Mouse (Mus musculus) midbrain, embryonic 14.5 days (tissue): Measurements from ENCODE around the gene Slc35g3. TPM values are rescaled to one million over a fixed set of nuclear protein-coding genes. Genes with fewer than 3 reads are reported as not detected.

Experiments used
- ATAC-seq: fragments of 200-750 bp; cut with Nextera tagmentation; 2 replicates; pipeline ENCODE4 v1.8.0; 2017; ENCODE audit warnings: moderate number of reproducible peaks, moderate library complexity; ENCODE audit not compliant: low FRiP score, low TSS enrichment
- DNase-seq: peaks from one replicate; pipeline ENCODE4 v3.0.0-alpha.2; 2015
- H3K27ac ChIP-seq: fragments of 300-500 bp; sonication (generic); replicated peaks from 2 replicates; pipeline ENCODE4 v1.5.1; 2014; ENCODE audit warnings: mild to moderate bottlenecking, low read depth, low read length, moderate library complexity
- H3K27me3 ChIP-seq: fragments of 300-500 bp; sonication (generic); 2 replicates; pipeline ENCODE4 v1.6.1; 2014; ENCODE audit warnings: low read length, control low read depth, mixed read lengths; ENCODE audit not compliant: control insufficient read depth, insufficient read depth
- H3K36me3 ChIP-seq: fragments of 300-500 bp; sonication (generic); 2 replicates; pipeline ENCODE4 v1.6.1; 2014; ENCODE audit warnings: low read length, control low read depth; ENCODE audit not compliant: control insufficient read depth, insufficient read depth
- H3K4me1 ChIP-seq: fragments of 300-500 bp; sonication (generic); 2 replicates; pipeline ENCODE4 v1.6.1; 2014; ENCODE audit warnings: mild to moderate bottlenecking, antibody characterized with exemption, low read length, control low read depth; ENCODE audit not compliant: control insufficient read depth, insufficient read depth
- H3K4me2 ChIP-seq: fragments of 300-500 bp; sonication (generic); 2 replicates; pipeline ENCODE4 v1.6.1; 2014; ENCODE audit warnings: mild to moderate bottlenecking, low read length, moderate library complexity
- H3K4me3 ChIP-seq: fragments of 300-500 bp; sonication (generic); replicated peaks from 2 replicates; pipeline ENCODE4 v1.5.1; 2014; ENCODE audit warnings: low read depth, low read length
- H3K9ac ChIP-seq: fragments of 300-500 bp; sonication (generic); replicated peaks from 2 replicates; pipeline ENCODE4 v1.6.1; 2014; ENCODE audit warnings: mild to moderate bottlenecking, low read length, moderate library complexity
- H3K9me3 ChIP-seq: fragments of 300-500 bp; sonication (generic); 2 replicates; pipeline ENCODE4 v1.6.1; 2016; ENCODE audit warnings: low read length, control low read depth, mixed read lengths; ENCODE audit not compliant: control insufficient read depth
- WGBS: fragments of 180-500 bp; shearing (Covaris S2); extraction: QIAGEN DNeasy Blood & Tissue Kit; methylation state at CpG from one replicate; pipeline ENCODE4 v1.1.7; 2014; 5-methylcytosine and 5-hydroxymethylcytosine counted together
- polyA plus RNA-seq: library from polyadenylated mRNA; unstranded; fragments of >200 nt; fragmentation: Nextera tagmentation; extraction: Ambion mirVana; gene quantifications from 2 replicates; pipeline ENCODE4 v1.2.1, GENCODE M21; 2014

Gene Slc35g3
- polyA plus RNA-seq, 1 experiment from 2014 or later, result 0.14 TPM

DNA sequence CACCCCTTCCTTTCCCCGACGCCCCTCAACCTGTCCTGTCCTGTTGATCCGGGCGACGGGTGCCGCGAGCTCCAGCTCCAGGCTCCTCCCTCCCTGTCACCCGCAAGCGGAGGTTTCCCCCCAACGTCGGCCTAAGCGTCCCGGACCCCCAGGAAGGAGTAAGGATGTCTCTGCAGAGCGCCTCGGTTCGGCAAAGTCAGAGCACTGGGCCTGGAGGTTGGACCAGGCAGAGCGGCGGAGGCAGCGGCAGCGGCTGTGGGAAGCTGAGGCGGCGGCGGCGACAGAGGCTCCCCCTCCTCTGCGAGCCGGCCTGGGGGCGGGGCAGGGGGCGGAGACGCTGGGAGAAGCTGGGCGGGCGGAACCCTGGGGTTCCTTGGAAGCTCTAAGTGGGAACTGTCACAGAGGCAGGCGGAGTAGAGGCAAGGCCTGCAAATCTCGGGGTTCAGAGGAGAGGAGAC lies 40.9 kb upstream of the Slc35g3 start:
- ATAC-seq (no peak), DNase-seq (peak; percentile 86)
- WGBS, result under 1% methylated on average over 33 of the region's 33 CpGs
- Histone ChIP-seq H3K4me1 (peaks cover 49% of the 10 kb centered on the region), H3K36me3 (no peaks in the 10 kb centered on the region), H3K9ac (peak overlapping the region; percentile 62), H3K27ac (peak overlapping the region; percentile 69), H3K4me2 (peak overlapping the region; percentile 97), H3K9me3 (no peaks in the 10 kb centered on the region), H3K4me3 (peak overlapping the region; percentile 59), H3K27me3 (peaks cover 28% of the 10 kb centered on the region)

- peak; percentile 26 for DNase-seq
These were observed 39.7 kb upstream of the Slc35g3 start, which contains the start of gene Fgf11 for GRCm38 (mm10) chr11:69801379-69801977. Gene Fgf11 (minus strand): TSS chr11:69801857.

GRCm38 (mm10) chr11:69800392-69801197 lies 38.8 kb upstream of the Slc35g3 start:
- Histone ChIP-seq H3K36me3 (no peaks in the 10 kb centered on the region), H3K4me3 (peak overlapping the region; percentile 59), H3K27me3 (peaks cover 31% of the 10 kb centered on the region), H3K4me1 (peaks cover 51% of the 10 kb centered on the region), H3K9me3 (no peaks in the 10 kb centered on the region), H3K9ac (peak overlapping the region; percentile 62), H3K27ac (peak overlapping the region; percentile 95), H3K4me2 (peak overlapping the region; percentile 97)
- DNase-seq, result peak; percentile 90
- WGBS, result 1% methylated on average over 36 of the region's 36 CpGs
- peak; percentile 82 for ATAC-seq

More at GRCm38 (mm10) chr11:69801379-69801977, 39.7 kb upstream of the Slc35g3 start, which contains the start of gene Fgf11:
- H3K27ac ChIP-seq, result peak within 1 kb of the TSS; percentile 95
- no peak for ATAC-seq
- peaks cover 30% of the 10 kb centered on the region for H3K27me3 ChIP-seq
- WGBS, result under 1% methylated on average over 33 of the region's 33 CpGs
- H3K4me3 ChIP-seq, result peak within 1 kb of the TSS; percentile 59
- no peaks in the 10 kb centered on the region for H3K36me3 ChIP-seq
- no peaks in the 10 kb centered on the region for H3K9me3 ChIP-seq
- peaks cover 49% of the 10 kb centered on the region for H3K4me1 ChIP-seq
- peak within 1 kb of the TSS; percentile 97 for H3K4me2 ChIP-seq
- peak within 1 kb of the TSS; percentile 62 for H3K9ac ChIP-seq

GRCm38 (mm10) chr11:69800138-69800391 lies 38.3 kb upstream of the Slc35g3 start:
- Histone ChIP-seq H3K9me3 (no peaks in the 10 kb centered on the region), H3K9ac (peak overlapping the region; percentile 62), H3K4me1 (peaks cover 56% of the 10 kb centered on the region), H3K4me2 (peak overlapping the region; percentile 97), H3K27ac (peak overlapping the region; percentile 95), H3K4me3 (peak overlapping the region; percentile 59), H3K36me3 (no peaks in the 10 kb centered on the region), H3K27me3 (peaks cover 27% of the 10 kb centered on the region)
- 0% methylated on average over 11 of the region's 11 CpGs for WGBS
- DNase-seq (no peak), ATAC-seq (peak; percentile 44)

DNA sequence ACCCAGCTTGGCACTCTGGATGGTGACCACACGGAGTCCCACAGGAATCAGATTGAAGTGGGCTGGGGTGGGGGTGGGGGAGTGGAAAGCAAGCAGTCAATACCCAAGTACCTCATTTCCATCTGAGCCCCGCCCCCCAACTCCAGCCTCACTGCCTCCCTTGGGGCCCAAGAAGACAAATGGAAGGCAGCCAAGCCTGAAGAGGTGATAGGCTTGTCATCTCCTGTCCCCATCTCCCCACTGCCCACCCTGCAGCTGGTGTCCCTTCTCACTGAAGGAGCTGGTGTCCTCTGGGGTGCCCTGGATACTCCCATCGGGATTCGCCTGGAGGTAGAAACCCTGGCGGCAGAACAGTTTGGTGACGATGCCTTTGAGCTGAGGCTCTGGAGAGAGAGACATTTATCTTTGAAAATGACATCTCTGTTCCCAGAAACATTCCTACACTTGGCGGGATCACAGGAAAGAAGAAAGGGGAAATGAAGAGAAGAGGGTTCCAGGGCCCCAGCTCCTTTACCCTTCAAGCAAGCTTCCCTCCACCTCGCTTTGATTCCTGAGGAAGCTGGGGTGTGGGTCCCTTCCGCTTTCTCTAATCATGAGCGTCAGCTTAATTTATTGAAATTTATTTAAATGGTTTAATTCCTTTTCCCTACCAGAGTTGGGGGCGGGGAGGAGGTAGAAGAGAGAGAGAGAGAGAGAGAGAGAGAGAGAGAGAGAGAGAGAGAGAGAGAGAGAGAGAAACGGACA lies 37.8 kb upstream of the Slc35g3 start:
- peak overlapping the region; percentile 59 for H3K4me3 ChIP-seq
- H3K36me3 ChIP-seq, result no peaks in the 10 kb centered on the region
- H3K27ac ChIP-seq, result peak overlapping the region; percentile 95
- peaks cover 55% of the 10 kb centered on the region for H3K4me1 ChIP-seq
- no peak for ATAC-seq
- H3K4me2 ChIP-seq, result peak overlapping the region; percentile 97
- no peaks in the 10 kb centered on the region for H3K9me3 ChIP-seq
- DNase-seq, result peak; percentile 69
- H3K9ac ChIP-seq, result peak overlapping the region; percentile 62
- peaks cover 22% of the 10 kb centered on the region; the same call in 1 of the 2 replicates for H3K27me3 ChIP-seq
- WGBS, result 9% methylated on average over 12 of the region's 12 CpGs

GRCm38 (mm10) chr11:69797924-69798323 lies 36.2 kb upstream of the Slc35g3 start:
- H3K4me3 ChIP-seq, result no peak overlapping the region
- no peaks in the 10 kb centered on the region for H3K36me3 ChIP-seq
- peaks cover 39% of the 10 kb centered on the region for H3K4me1 ChIP-seq
- DNase-seq, result no peak
- H3K9me3 ChIP-seq, result no peaks in the 10 kb centered on the region
- peaks cover 16% of the 10 kb centered on the region; the same call in 1 of the 2 replicates for H3K27me3 ChIP-seq
- H3K9ac ChIP-seq, result no peak overlapping the region
- 76% methylated on average over 7 of the region's 7 CpGs for WGBS
- no peak for ATAC-seq
- no peak overlapping the region for H3K27ac ChIP-seq
- no peak overlapping the region for H3K4me2 ChIP-seq

DNA sequence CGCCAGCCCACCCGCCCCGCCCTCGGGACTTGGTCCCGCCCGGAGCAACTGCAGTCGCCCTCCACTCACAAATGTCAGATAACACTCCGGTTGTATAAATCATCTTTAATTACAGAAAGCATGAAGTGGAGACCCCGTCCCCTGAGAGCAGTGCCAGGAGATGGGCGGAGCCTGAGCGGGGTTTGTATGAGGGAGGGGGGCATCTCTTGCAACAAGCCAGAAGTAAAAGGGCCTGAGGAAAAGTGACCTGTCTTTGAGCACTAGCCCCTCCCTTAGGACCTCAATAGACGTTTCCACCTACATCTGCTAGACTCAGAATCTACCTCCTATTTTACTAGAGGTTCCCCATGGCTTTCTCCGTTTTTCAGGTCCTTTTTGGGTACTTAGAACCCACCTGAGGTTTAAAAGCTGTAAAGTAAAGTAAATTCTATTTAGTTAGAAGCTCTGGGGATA lies 34.2 kb upstream of the Slc35g3 start:
- 5% methylated on average over 13 of the region's 13 CpGs for WGBS
- Histone ChIP-seq H3K9me3 (no peaks in the 10 kb centered on the region), H3K4me2 (peak overlapping the region; percentile 68), H3K36me3 (no peaks in the 10 kb centered on the region), H3K4me1 (peaks cover 20% of the 10 kb centered on the region), H3K4me3 (peak overlapping the region; percentile 32), H3K9ac (no peak overlapping the region), H3K27me3 (peaks cover 16% of the 10 kb centered on the region; the same call in 1 of the 2 replicates), H3K27ac (no peak overlapping the region)
- ATAC-seq (no peak), DNase-seq (no peak)

- 2% methylated on average over 52 of the region's 52 CpGs for WGBS
- no peaks in the 10 kb centered on the region for H3K9me3 ChIP-seq
- H3K4me2 ChIP-seq, result peak within 1 kb of the TSS; percentile 68
- peak within 1 kb of the TSS; percentile 32 for H3K4me3 ChIP-seq
- peaks cover 19% of the 10 kb centered on the region for H3K4me1 ChIP-seq
- ATAC-seq, result peak; percentile 90
- H3K9ac ChIP-seq, result peak within 1 kb of the TSS; percentile 23; the same call in 1 of the 2 replicates
- no peak within 1 kb of the TSS for H3K27ac ChIP-seq
- H3K36me3 ChIP-seq, result no peaks in the 10 kb centered on the region
- H3K27me3 ChIP-seq, result peaks cover 16% of the 10 kb centered on the region; the same call in 1 of the 2 replicates
- peak; percentile 90 for DNase-seq
These were observed 33.6 kb upstream of the Slc35g3 start, which contains the start of gene Chrnb1 for GRCm38 (mm10) chr11:69795168-69795982. Gene Chrnb1 (minus strand): TSS chr11:69795943.
